Mouse (Mus musculus): ENCODE data around the gene Acer3.

- TF ChIP-seq ZC3H11A (IDR thresholded peaks at IDR 0.05; ENCODE audit: borderline replicate concordance, low read depth, low read length) (no peak), ZNF384 (IDR thresholded peaks at IDR 0.05; ENCODE audit: low read depth, low read length) (no peak)
Observed at GRCm38 (mm10) chr7:98361662-98362061, 40.7 kb upstream of the Acer3 start.

Data from ES-E14 (cell line).